Mouse (Mus musculus) ovary, postnatal 36 days (tissue): ENCODE measurements at regions not wholly inside any gene's neighbourhood (a gene's known extent, or its start where the extent isn't known, plus 50 kb on each side); places are given as distances from the start of the nearest gene placed in this dataset.

Source experiments
- DNase-seq: peaks from one replicate; pipeline ENCODE4 v3.0.0; 2022; ENCODE audit warnings: low spot score, mixed read lengths

DNA sequence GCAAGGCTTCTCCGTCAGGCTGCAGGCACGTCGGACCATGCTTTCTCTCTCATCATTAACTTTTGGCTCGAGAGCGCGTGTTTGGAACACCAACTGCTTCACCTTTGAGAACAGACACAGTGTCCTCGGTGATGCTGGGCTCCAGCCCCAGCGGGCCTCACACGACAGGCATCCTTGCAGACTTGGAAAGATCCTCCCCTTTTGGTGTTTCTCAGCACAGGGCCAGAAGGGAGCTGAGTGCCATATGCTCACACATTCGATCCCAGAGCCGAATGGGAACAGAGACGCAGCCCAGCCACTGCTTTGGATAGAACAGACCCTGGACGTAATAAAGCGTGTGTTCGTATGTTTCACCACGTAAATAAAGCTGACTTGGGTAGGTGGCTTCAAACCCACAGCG, 389.1 kb downstream of the Vrk1 start:
- no peak for DNase-seq

DNA sequence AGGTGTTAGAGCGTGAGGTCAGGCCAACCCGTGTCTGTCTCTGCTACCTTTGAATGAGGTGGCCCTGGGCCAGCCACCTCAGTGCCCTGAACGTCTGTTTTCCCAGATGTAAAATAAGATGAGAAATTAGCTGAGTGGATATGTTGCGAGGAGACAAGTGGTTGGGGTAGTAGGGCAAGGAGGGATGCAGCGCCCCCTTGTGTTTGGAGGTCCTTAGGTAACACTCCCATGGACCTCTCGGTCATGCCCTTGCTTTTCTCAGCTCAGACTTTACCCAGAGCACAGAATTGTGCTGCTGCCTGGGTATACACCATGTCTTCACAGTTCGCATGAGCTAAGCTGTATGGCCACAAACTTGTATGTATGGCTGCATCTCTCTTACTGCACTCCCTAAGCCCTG, 401.0 kb downstream of the Vrk1 start:
- no peak for DNase-seq

- no peak for DNase-seq
Observed at GRCm38 (mm10) chr12:106426631-106427030, 416.6 kb downstream of the Vrk1 start.

- no peak for DNase-seq
Observed at GRCm38 (mm10) chr12:106429991-106430390, 420.0 kb downstream of the Vrk1 start.

- DNase-seq, result no peak
Observed at GRCm38 (mm10) chr12:106445151-106445550, 435.1 kb downstream of the Vrk1 start.

GRCm38 (mm10) chr12:106445976-106446375, 435.9 kb downstream of the Vrk1 start:
- DNase-seq, result no peak

DNA sequence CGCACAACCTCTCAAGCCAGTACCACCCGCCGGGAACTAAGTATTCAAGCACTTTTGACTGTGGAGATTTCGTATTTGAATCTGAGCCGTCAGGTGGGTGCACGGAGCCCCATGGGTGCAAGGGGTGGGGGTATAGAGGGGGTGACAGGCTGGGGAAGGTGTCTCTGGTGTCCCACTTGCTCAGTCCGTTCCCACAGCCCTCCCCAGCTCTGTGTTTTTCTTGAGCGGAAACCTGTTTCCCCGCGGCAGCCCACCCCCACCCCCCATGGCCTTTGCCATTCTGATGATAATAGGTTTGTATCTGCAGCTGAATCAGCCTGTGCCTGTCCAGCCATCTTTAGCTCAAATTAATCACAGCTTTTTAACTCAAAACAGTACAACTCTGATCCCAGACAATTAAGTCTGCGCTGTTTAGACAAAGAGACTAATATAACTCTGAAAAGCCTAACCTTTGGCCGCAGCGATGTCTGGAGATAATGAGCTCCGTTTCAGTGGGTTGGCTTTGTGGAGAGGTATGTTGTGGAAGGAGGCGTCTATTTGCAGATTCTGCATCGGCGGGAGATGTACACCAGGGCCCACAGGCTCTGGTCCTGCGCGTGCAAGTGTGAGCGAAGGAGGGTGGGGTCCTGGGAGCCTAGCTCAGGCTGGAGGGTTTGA, 437.0 kb downstream of the Vrk1 start:
- DNase-seq, result no peak

- no peak for DNase-seq
Observed at GRCm38 (mm10) chr12:106448551-106448950, 438.5 kb downstream of the Vrk1 start.

DNA sequence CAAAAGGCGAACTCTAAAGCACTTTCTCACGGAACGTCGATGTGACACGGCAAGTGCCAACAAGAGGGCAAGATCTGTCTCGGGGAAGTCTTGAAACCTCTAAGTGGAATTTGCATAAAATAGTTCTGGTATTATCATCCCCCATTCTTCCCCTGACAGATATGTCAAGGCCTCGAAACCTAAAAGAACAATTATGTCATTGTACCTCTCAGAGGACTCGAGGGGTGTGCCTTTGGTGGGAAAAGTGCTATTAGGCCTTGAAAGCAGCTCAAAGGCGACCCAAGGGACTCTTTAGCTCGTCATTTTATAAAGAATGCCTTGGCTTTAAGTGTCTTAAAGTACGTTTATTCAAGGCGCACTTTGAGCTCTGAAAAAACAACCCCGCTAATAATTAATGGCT, 443.5 kb downstream of the Vrk1 start:
- no peak for DNase-seq

- DNase-seq, result no peak
Observed at GRCm38 (mm10) chr12:106458215-106458614, 448.2 kb downstream of the Vrk1 start.

- DNase-seq, result no peak
Observed at GRCm38 (mm10) chr12:106460650-106461049, 450.6 kb downstream of the Vrk1 start.

GRCm38 (mm10) chr12:106462281-106462680, 452.3 kb downstream of the Vrk1 start:
- DNase-seq, result no peak

DNA sequence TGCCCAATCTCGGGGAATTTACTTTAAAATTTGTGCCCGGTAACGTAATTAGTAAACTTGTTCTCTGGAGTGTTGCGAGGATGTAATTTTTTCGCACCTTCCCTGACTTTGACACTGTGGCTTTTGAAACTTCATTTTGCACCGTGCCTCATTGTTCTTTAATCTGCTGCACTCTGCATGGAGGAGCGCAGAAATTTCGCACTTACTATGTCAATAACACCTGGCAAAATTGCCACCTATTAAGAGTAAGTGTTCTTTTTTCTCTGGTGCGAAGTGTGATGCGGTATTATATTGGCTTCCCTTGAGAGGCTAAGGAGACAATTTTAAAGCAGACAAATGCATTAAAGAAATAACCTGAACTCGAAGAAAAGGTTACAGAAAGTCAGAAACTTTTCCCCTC, 454.7 kb downstream of the Vrk1 start:
- no peak for DNase-seq

- DNase-seq, result no peak
Observed at GRCm38 (mm10) chr12:106468173-106468860, 458.3 kb downstream of the Vrk1 start.

GRCm38 (mm10) chr12:106474501-106475165, 464.6 kb downstream of the Vrk1 start:
- DNase-seq, result no peak

DNA sequence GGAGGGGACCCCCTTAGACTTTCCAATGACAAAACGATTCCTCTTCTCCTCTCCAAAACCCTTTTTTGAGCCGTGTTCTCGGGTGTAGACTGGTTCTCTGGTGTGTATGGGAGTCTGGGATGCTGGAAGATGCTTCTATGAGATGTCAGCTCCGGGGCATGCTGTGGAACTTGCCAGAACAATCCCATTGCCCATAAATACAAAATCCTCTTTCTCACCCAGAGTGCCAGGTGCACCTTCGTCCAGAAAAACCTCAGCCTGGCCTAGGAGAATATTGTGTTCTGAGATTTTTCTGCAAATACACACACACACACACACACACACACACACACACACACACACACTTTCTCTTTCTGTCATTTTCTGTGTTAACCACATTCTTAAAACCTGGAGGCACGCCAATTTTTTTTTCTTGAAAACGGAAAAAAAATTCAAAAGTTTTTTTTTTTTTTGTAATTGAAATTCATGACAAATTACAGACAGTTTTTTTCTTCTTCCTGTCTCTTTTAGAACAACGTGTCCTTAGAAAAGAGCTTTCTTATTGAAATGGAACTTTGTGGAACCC, 465.5 kb downstream of the Vrk1 start:
- no peak for DNase-seq

DNA sequence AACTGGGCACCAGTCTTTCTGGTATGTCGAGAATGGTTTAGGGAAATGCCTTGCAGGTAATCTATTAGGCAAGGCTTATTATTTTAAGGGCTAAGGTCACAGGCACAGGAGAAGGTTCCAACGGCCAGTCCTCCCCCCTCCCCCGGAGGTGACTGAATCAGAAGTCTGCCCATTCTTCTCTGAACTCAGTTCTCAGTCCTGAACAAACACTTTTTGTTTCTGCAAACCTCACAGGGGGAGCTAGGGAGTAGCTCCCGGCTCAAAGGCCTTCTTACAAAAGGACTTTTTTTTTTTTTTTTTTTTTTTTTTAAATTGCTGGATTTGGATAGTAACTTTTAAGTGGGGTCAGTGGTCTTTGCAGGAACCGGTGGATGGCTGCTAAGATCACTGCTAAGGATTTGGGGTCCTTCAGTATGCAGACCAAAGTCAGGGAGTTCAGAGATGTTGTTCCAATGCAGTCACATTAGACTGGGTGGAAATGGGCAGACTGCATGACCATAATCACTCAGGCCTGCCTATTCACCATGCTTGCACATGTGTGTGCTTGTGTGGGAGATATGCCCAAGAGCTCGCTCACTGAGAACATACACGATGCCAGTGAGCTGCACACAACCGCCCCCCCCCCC, 467.1 kb downstream of the Vrk1 start:
- no peak for DNase-seq

- no peak for DNase-seq
Observed at GRCm38 (mm10) chr12:106477731-106478130, 467.7 kb downstream of the Vrk1 start.

GRCm38 (mm10) chr12:106478381-106478781, 468.4 kb downstream of the Vrk1 start:
- DNase-seq, result no peak

DNA sequence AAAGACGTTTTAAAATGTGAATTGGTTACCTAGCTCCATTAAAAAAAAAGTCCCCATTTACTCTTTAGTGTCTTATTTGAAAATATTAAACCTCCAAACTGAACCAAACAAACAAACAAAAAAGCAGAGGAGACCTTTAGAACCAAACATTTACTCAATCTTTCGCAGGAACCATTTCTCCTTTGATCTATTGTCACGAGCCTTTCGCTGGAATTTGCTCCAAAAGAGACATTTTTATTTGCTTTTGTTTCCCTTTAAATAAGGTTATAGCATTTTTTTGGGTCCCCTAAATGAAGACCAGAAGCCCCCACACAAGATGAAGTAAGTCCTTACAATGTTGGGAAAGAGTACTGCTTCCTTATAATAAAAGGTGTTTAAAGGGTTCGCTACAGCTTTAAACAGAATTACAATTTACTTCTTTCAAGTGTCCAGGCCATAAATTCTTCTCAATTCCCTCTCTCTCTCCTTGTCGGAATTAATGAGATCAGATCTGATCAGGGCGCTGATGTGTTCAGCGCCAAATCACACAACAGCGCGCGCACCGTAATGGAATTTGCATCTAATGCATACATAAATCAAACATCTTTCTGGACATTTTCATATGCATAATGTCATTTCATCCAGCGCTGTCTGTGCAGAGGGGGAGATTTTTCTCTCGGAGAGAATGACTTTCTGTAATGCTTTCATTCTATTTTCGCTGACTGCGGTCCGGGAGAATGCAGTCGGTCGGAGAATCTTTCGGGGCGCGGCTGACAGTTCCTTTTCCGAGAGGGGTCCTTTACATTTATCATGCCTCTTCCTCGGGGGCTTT, 469.2 kb downstream of the Vrk1 start:
- no peak for DNase-seq

DNA sequence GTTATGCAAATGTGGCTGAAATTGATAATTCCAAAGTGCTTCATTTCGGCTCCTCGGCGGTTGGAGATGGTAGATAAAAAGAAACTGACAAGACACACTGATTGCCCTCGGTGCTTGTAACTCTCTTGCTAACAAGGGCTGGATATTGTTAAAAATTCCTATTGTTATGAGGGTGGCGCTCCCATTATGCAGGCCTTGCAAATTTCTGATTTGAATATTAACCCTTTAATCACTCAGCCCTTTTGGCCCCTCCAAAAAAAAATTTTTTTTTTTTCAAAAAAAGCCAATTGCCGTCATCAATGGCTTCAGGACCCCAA, 469.8 kb downstream of the Vrk1 start:
- no peak for DNase-seq
